Mouse (Mus musculus): ENCODE data around the gene Cdca4. TPM values are rescaled to one million over a fixed set of nuclear protein-coding genes. Genes with fewer than 3 reads are reported as not detected.

The Cdca4 gene
- polyA plus RNA-seq, 1 experiment = 10.3 TPM

GRCm38 (mm10) chr12:112873452-112874190 lies 44.4 kb upstream of the Cdca4 start:
- DNase-seq = peak; percentile 71
- no peak for TF ChIP-seq POLR2A (IDR thresholded peaks at IDR 0.05; ENCODE audit: low read depth, low read length)
- peak; percentile 71 for TF ChIP-seq CTCF (conservative IDR thresholded peaks at IDR 0.05; ENCODE audit: insufficient read depth, insufficient read length, low read depth, low read length)
- Histone ChIP-seq H3K27ac (ENCODE audit: insufficient read depth, low read depth, low read length) (no peak overlapping the region), H3K36me3 (ENCODE audit: control insufficient read depth, insufficient read depth, low read length) (no peaks in the 10 kb centered on the region), H3K4me3 (ENCODE audit: insufficient read depth, low read depth, low read length) (peak overlapping the region; percentile 30), H3K4me1 (ENCODE audit: control insufficient read depth, insufficient read depth, low read length) (peaks cover 8% of the 10 kb centered on the region; the same call in 1 of the 2 replicates), H3K27me3 (replicated peaks; ENCODE audit: control insufficient read depth, insufficient read depth, low read length) (no peaks in the 10 kb centered on the region)
- WGBS = 17% methylated on average over 18 of the region's 18 CpGs

- Histone ChIP-seq H3K4me1 (ENCODE audit: control insufficient read depth, insufficient read depth, low read length) (peaks cover 8% of the 10 kb centered on the region; the same call in 1 of the 2 replicates), H3K4me3 (ENCODE audit: insufficient read depth, low read depth, low read length) (no peak overlapping the region), H3K27me3 (replicated peaks; ENCODE audit: control insufficient read depth, insufficient read depth, low read length) (no peaks in the 10 kb centered on the region), H3K27ac (ENCODE audit: insufficient read depth, low read depth, low read length) (no peak overlapping the region), H3K36me3 (ENCODE audit: control insufficient read depth, insufficient read depth, low read length) (no peaks in the 10 kb centered on the region)
- TF ChIP-seq CTCF (conservative IDR thresholded peaks at IDR 0.05; ENCODE audit: insufficient read depth, insufficient read length, low read depth, low read length) (no peak), POLR2A (IDR thresholded peaks at IDR 0.05; ENCODE audit: low read depth, low read length) (no peak)
- DNase-seq = no peak
- 89% methylated on average over 10 of the region's 10 CpGs for WGBS
Observed at GRCm38 (mm10) chr12:112872991-112873390, 43.8 kb upstream of the Cdca4 start.

- peaks cover 7% of the 10 kb centered on the region; the same call in 1 of the 2 replicates for H3K4me1 ChIP-seq (ENCODE audit: control insufficient read depth, insufficient read depth, low read length)
- no peak for TF ChIP-seq CTCF (conservative IDR thresholded peaks at IDR 0.05; ENCODE audit: insufficient read depth, insufficient read length, low read depth, low read length)
- no peak for TF ChIP-seq POLR2A (IDR thresholded peaks at IDR 0.05; ENCODE audit: low read depth, low read length)
- H3K27ac ChIP-seq (ENCODE audit: insufficient read depth, low read depth, low read length) = no peak overlapping the region
- no peaks in the 10 kb centered on the region for H3K36me3 ChIP-seq (ENCODE audit: control insufficient read depth, insufficient read depth, low read length)
- DNase-seq = no peak
- 93% methylated on average over 2 of the region's 2 CpGs for WGBS
- no peaks in the 10 kb centered on the region for H3K27me3 ChIP-seq (replicated peaks; ENCODE audit: control insufficient read depth, insufficient read depth, low read length)
- no peak overlapping the region for H3K4me3 ChIP-seq (ENCODE audit: insufficient read depth, low read depth, low read length)
Observed at GRCm38 (mm10) chr12:112871272-112871671, 42.0 kb upstream of the Cdca4 start.

- peaks cover 4% of the 10 kb centered on the region; the same call in 1 of the 2 replicates for H3K4me1 ChIP-seq (ENCODE audit: control insufficient read depth, insufficient read depth, low read length)
- no peaks in the 10 kb centered on the region for H3K27me3 ChIP-seq (replicated peaks; ENCODE audit: control insufficient read depth, insufficient read depth, low read length)
- no peak overlapping the region for H3K4me3 ChIP-seq (ENCODE audit: insufficient read depth, low read depth, low read length)
- no peak for DNase-seq
- WGBS = 64% methylated on average over 13 of the region's 13 CpGs
- no peak overlapping the region for H3K27ac ChIP-seq (ENCODE audit: insufficient read depth, low read depth, low read length)
- no peaks in the 10 kb centered on the region for H3K36me3 ChIP-seq (ENCODE audit: control insufficient read depth, insufficient read depth, low read length)
- no peak for TF ChIP-seq CTCF (conservative IDR thresholded peaks at IDR 0.05; ENCODE audit: insufficient read depth, insufficient read length, low read depth, low read length)
- TF ChIP-seq POLR2A (IDR thresholded peaks at IDR 0.05; ENCODE audit: low read depth, low read length) = no peak
Observed at GRCm38 (mm10) chr12:112870775-112871174, 41.6 kb upstream of the Cdca4 start.

- 22% methylated on average over 16 of the region's 16 CpGs for WGBS
- TF ChIP-seq POLR2A (IDR thresholded peaks at IDR 0.05; ENCODE audit: low read depth, low read length) (no peak), CTCF (conservative IDR thresholded peaks at IDR 0.05; ENCODE audit: insufficient read depth, insufficient read length, low read depth, low read length) (no peak)
- Histone ChIP-seq H3K36me3 (ENCODE audit: control insufficient read depth, insufficient read depth, low read length) (no peaks in the 10 kb centered on the region), H3K4me3 (ENCODE audit: insufficient read depth, low read depth, low read length) (no peak overlapping the region), H3K4me1 (ENCODE audit: control insufficient read depth, insufficient read depth, low read length) (peaks cover 4% of the 10 kb centered on the region; the same call in 1 of the 2 replicates), H3K27me3 (replicated peaks; ENCODE audit: control insufficient read depth, insufficient read depth, low read length) (no peaks in the 10 kb centered on the region), H3K27ac (ENCODE audit: insufficient read depth, low read depth, low read length) (no peak overlapping the region)
- no peak for DNase-seq
Observed at GRCm38 (mm10) chr12:112869783-112870204, 40.6 kb upstream of the Cdca4 start.

GRCm38 (mm10) chr12:112868178-112869087 lies 39.2 kb upstream of the Cdca4 start, which contains the start of gene Gpr132:
Gpr132 (minus strand) TSS chr12:112868228.
- no peak for TF ChIP-seq CTCF (conservative IDR thresholded peaks at IDR 0.05; ENCODE audit: insufficient read depth, insufficient read length, low read depth, low read length)
- no peak for TF ChIP-seq POLR2A (IDR thresholded peaks at IDR 0.05; ENCODE audit: low read depth, low read length)
- Histone ChIP-seq H3K27ac (ENCODE audit: insufficient read depth, low read depth, low read length) (no peak within 1 kb of the TSS), H3K27me3 (replicated peaks; ENCODE audit: control insufficient read depth, insufficient read depth, low read length) (no peaks in the 10 kb centered on the region), H3K4me3 (ENCODE audit: insufficient read depth, low read depth, low read length) (no peak within 1 kb of the TSS), H3K36me3 (ENCODE audit: control insufficient read depth, insufficient read depth, low read length) (no peaks in the 10 kb centered on the region), H3K4me1 (ENCODE audit: control insufficient read depth, insufficient read depth, low read length) (no peaks in the 10 kb centered on the region)
- DNase-seq = no peak
- WGBS = 71% methylated on average over 13 of the region's 13 CpGs
